In the genomic region with DNA sequence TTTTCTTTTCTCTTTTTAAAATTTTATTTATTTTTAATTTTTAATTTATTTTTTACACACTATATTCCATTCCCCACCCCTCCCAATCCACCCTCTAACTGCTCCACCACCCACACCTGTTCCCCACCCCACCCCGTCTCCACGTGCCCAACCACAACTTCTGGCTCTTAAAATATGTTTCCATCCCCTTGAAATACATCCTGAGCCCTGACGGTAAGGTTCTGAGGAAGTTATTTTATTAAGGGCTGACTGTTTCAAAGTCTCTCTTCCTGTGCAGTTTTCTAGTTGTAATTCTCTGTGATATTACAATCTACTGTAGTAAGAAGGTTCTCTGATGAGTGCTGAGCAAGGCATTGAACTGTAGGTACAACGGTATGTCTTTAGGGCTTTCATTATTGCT, we compare ENCODE assay signal across 31 mouse cellular contexts.
"Had no signal": no experiment of that assay in that cellular context is flagged by ENCODE, and none has a peak within 500 bp of the region (broad histone marks: within the 10 kb centered on the region; RNA-seq: fewer than 3 reads in every experiment).

No protein-coding gene starts in this region.

- H3K9me3 ChIP-seq: limb, embryonic 10.5 days; limb, embryonic 12.5 days; limb, embryonic 13.5 days; limb, embryonic 15.5 days; liver, embryonic 12.5 days; liver, embryonic 15.5 days; lung, embryonic 15.5 days; midbrain, embryonic 10.5 days; midbrain, embryonic 12.5 days; midbrain, embryonic 13.5 days; midbrain, embryonic 15.5 days had no signal

- H3K9ac ChIP-seq: limb, embryonic 12.5 days; limb, embryonic 13.5 days; limb, embryonic 15.5 days; liver, embryonic 12.5 days; liver, embryonic 13.5 days; liver, embryonic 14.5 days; liver, embryonic 15.5 days; liver, postnatal 0 days; lung, embryonic 14.5 days; lung, embryonic 15.5 days; midbrain, embryonic 12.5 days; midbrain, embryonic 13.5 days; midbrain, embryonic 15.5 days had no signal

- H3K27me3 ChIP-seq: limb, embryonic 12.5 days; limb, embryonic 13.5 days; limb, embryonic 15.5 days; liver, embryonic 12.5 days; liver, embryonic 13.5 days; liver, embryonic 15.5 days; lung, embryonic 15.5 days; megakaryocyte, embryonic 14.5 days; midbrain, embryonic 12.5 days; midbrain, embryonic 13.5 days; midbrain, embryonic 15.5 days had no signal

- ATAC-seq: liver, embryonic 12.5 days; liver, postnatal 0 days; lung, postnatal 0 days; midbrain, embryonic 13.5 days; midbrain, embryonic 15.5 days; midbrain, embryonic 16.5 days had no signal

- H3K4me2 ChIP-seq: limb, embryonic 12.5 days; limb, embryonic 13.5 days; limb, embryonic 15.5 days; liver, embryonic 11.5 days; liver, embryonic 12.5 days; liver, embryonic 13.5 days; liver, embryonic 15.5 days; lung, embryonic 14.5 days; lung, embryonic 15.5 days; midbrain, embryonic 11.5 days; midbrain, embryonic 12.5 days; midbrain, embryonic 13.5 days; midbrain, embryonic 15.5 days had no signal

- DNase-seq: left cerebral cortex, postnatal 4 days; liver; liver, embryonic 13.5 days; liver, postnatal 0 days; lung, adult 18-20 months; lung, adult 2 months; lung, embryonic 14.5 days; lung, postnatal 10 days; lung, postnatal 14 days; lung, postnatal 36 days; lung, postnatal 4 days; midbrain, embryonic 14.5 days had no signal

- H3K4me3 ChIP-seq: limb, embryonic 10.5 days; limb, embryonic 12.5 days; limb, embryonic 13.5 days; limb, embryonic 15.5 days; liver, embryonic 12.5 days; liver, embryonic 13.5 days; liver, embryonic 15.5 days; lung, embryonic 15.5 days; megakaryocyte, embryonic 14.5 days; midbrain, embryonic 10.5 days; midbrain, embryonic 12.5 days; midbrain, embryonic 13.5 days; midbrain, embryonic 15.5 days; myocyte had no signal

- H3K36me3 ChIP-seq: limb, embryonic 10.5 days; limb, embryonic 12.5 days; limb, embryonic 13.5 days; limb, embryonic 15.5 days; liver, embryonic 12.5 days; liver, embryonic 13.5 days; liver, embryonic 15.5 days; lung, embryonic 15.5 days; midbrain, embryonic 10.5 days; midbrain, embryonic 12.5 days; midbrain, embryonic 13.5 days; midbrain, embryonic 15.5 days had no signal

- H3K27ac ChIP-seq: limb, embryonic 10.5 days; limb, embryonic 12.5 days; limb, embryonic 13.5 days; limb, embryonic 15.5 days; liver, embryonic 12.5 days; liver, embryonic 13.5 days; liver, embryonic 14.5 days; liver, embryonic 15.5 days; lung, embryonic 15.5 days; macrophage; midbrain, embryonic 10.5 days; midbrain, embryonic 12.5 days; midbrain, embryonic 13.5 days; midbrain, embryonic 15.5 days had no signal

- H3K4me1 ChIP-seq: limb, embryonic 10.5 days; limb, embryonic 12.5 days; limb, embryonic 13.5 days; limb, embryonic 15.5 days; liver, embryonic 12.5 days; liver, embryonic 13.5 days; liver, embryonic 15.5 days; lung, embryonic 15.5 days; megakaryocyte, embryonic 14.5 days; midbrain, embryonic 10.5 days; midbrain, embryonic 12.5 days; midbrain, embryonic 13.5 days; midbrain, embryonic 15.5 days had no signal
